In the genomic region with DNA sequence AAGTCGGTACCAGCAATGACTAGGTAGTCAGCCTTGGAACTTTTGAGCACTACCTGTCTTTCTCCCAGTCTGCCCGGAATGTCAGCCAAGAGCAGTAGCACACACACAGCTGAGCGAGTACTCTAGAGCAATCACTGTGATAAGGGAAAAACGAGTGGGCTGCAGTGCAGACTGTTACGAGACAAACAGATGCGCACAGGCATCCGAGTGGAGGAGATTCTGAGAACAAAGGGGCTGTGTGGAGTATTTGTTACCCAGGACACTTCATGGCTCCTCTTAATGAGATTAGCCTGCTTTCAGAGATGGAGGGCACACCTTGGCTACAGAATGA, we compare ENCODE assay signal across 22 mouse cellular contexts.
DNase-seq lines count a peak whose midpoint lies in the region; ATAC-seq and TF ChIP-seq lines count a peak whose summit lies in the region.
"Had no signal": no experiment of that assay in that cellular context is flagged by ENCODE, and none has a peak within 500 bp of the region (broad histone marks: within the 10 kb centered on the region; RNA-seq: fewer than 3 reads in every experiment).

No protein-coding gene starts in this region.

- no peak for TF ChIP-seq POLR2A in myocyte (IDR thresholded peaks at IDR 0.05; ENCODE audit: insufficient read length, low read depth)

- H3K4me1 ChIP-seq in heart, embryonic 12.5 days (replicated peaks), result peaks cover 27% of the 10 kb centered on the region
- 0 out of 2 replicates have a peak, but pooled peaks cover 4% of the 10 kb centered on the region for H3K4me1 ChIP-seq in hindbrain, embryonic 16.5 days (ENCODE audit: control insufficient read depth, insufficient read depth, low read depth, low read length)
- H3K4me1 ChIP-seq in hindbrain, embryonic 14.5 days (replicated peaks; ENCODE audit: control insufficient read depth, insufficient read depth, low read length), result peaks cover 15% of the 10 kb centered on the region
- H3K4me1 ChIP-seq in midbrain, embryonic 15.5 days, result peaks cover 17% of the 10 kb centered on the region
- H3K4me1 ChIP-seq in midbrain, embryonic 13.5 days (replicated peaks), result peaks cover 25% of the 10 kb centered on the region
- H3K4me1 ChIP-seq: limb, embryonic 15.5 days; liver, embryonic 15.5 days had no signal

- no peaks in the 10 kb centered on the region for H3K9me3 ChIP-seq in heart, embryonic 12.5 days (replicated peaks)
- H3K9me3 ChIP-seq in hindbrain, embryonic 16.5 days (ENCODE audit: control insufficient read depth, low read length), result no peaks in the 10 kb centered on the region
- no peaks in the 10 kb centered on the region for H3K9me3 ChIP-seq in hindbrain, embryonic 14.5 days (ENCODE audit: control insufficient read depth, low read length)
- H3K9me3 ChIP-seq in midbrain, embryonic 15.5 days, result no peaks in the 10 kb centered on the region
- no peaks in the 10 kb centered on the region for H3K9me3 ChIP-seq in midbrain, embryonic 13.5 days
- H3K9me3 ChIP-seq: embryonic facial prominence, embryonic 15.5 days; limb, embryonic 15.5 days; liver, embryonic 15.5 days had no signal

- no peak overlapping the region for H3K9ac ChIP-seq in heart, embryonic 12.5 days
- H3K9ac ChIP-seq in hindbrain, embryonic 16.5 days (ENCODE audit: low read depth, low read length), result no peak overlapping the region
- H3K9ac ChIP-seq in hindbrain, embryonic 14.5 days, result no peak overlapping the region
- no peak overlapping the region for H3K9ac ChIP-seq in midbrain, embryonic 15.5 days
- H3K9ac ChIP-seq in midbrain, embryonic 13.5 days (replicated peaks), result no peak overlapping the region
- H3K9ac ChIP-seq: embryonic facial prominence, embryonic 15.5 days; limb, embryonic 15.5 days; liver, embryonic 15.5 days had no signal

- no peak overlapping the region for H3ac ChIP-seq in myocyte (ENCODE audit: control insufficient read depth, insufficient read length)

- peak overlapping the region; percentile 44 for H3K4me2 ChIP-seq in heart, embryonic 12.5 days
- H3K4me2 ChIP-seq in hindbrain, embryonic 16.5 days (ENCODE audit: low read length), result no peak overlapping the region
- H3K4me2 ChIP-seq in hindbrain, embryonic 14.5 days (replicated peaks), result no peak overlapping the region
- no peak overlapping the region for H3K4me2 ChIP-seq in midbrain, embryonic 15.5 days
- H3K4me2 ChIP-seq in midbrain, embryonic 13.5 days (replicated peaks), result no peak overlapping the region
- peak overlapping the region; percentile 69 for H3K4me2 ChIP-seq in myocyte (ENCODE audit: low read depth)
- H3K4me2 ChIP-seq: embryonic facial prominence, embryonic 15.5 days; limb, embryonic 15.5 days; liver, embryonic 15.5 days; midbrain, embryonic 11.5 days had no signal

- no peaks in the 10 kb centered on the region for H3K79me2 ChIP-seq in myocyte (ENCODE audit: control insufficient read depth, insufficient read depth)

- H3K27me3 ChIP-seq in heart, embryonic 12.5 days (replicated peaks), result no peaks in the 10 kb centered on the region
- H3K27me3 ChIP-seq in hindbrain, embryonic 16.5 days (replicated peaks; ENCODE audit: control insufficient read depth, insufficient read depth, low read length), result no peaks in the 10 kb centered on the region
- H3K27me3 ChIP-seq in hindbrain, embryonic 14.5 days (ENCODE audit: control insufficient read depth, insufficient read depth, low read length), result no peaks in the 10 kb centered on the region
- no peaks in the 10 kb centered on the region for H3K27me3 ChIP-seq in midbrain, embryonic 15.5 days (replicated peaks)
- no peaks in the 10 kb centered on the region for H3K27me3 ChIP-seq in midbrain, embryonic 13.5 days
- no peaks in the 10 kb centered on the region for H3K27me3 ChIP-seq in myocyte (ENCODE audit: control insufficient read depth, insufficient read depth, insufficient read length)
- H3K27me3 ChIP-seq: embryonic facial prominence, embryonic 15.5 days; limb, embryonic 15.5 days; liver, embryonic 15.5 days had no signal

- no peak for ATAC-seq in heart, embryonic 12.5 days (ENCODE audit: insufficient number of reproducible peaks, low FRiP score)
- 0 out of 2 replicates have a peak, but pooled peaks have one; percentile 11 for ATAC-seq in hindbrain, embryonic 16.5 days
- ATAC-seq in hindbrain, embryonic 14.5 days (ENCODE audit: low FRiP score), result no peak
- peak; percentile 54; the same call in 1 of the 2 replicates for ATAC-seq in midbrain, embryonic 15.5 days (replicated peaks)
- no peak for ATAC-seq in midbrain, embryonic 13.5 days
- no peak for ATAC-seq in granulocyte monocyte progenitor cell, adult 5-6 weeks (replicated peaks; ENCODE audit: poor library complexity, severe bottlenecking)

- 16% methylated on average over 7 of the region's 7 CpGs for WGBS in heart, embryonic 12.5 days
- WGBS in hindbrain, embryonic 16.5 days, result 55% methylated on average over 7 of the region's 7 CpGs
- 50% methylated on average over 7 of the region's 7 CpGs for WGBS in hindbrain, embryonic 14.5 days
- WGBS in midbrain, embryonic 15.5 days, result 30% methylated on average over 7 of the region's 7 CpGs
- WGBS in midbrain, embryonic 13.5 days, result 34% methylated on average over 7 of the region's 7 CpGs

- H3K4me3 ChIP-seq in heart, embryonic 12.5 days, result no peak overlapping the region
- H3K4me3 ChIP-seq in hindbrain, embryonic 16.5 days (ENCODE audit: low read length), result no peak overlapping the region
- no peak overlapping the region for H3K4me3 ChIP-seq in hindbrain, embryonic 14.5 days (replicated peaks; ENCODE audit: low read length)
- no peak overlapping the region for H3K4me3 ChIP-seq in midbrain, embryonic 15.5 days
- H3K4me3 ChIP-seq in midbrain, embryonic 13.5 days (replicated peaks), result no peak overlapping the region
- no peak overlapping the region for H3K4me3 ChIP-seq in myocyte
- H3K4me3 ChIP-seq: embryonic facial prominence, embryonic 15.5 days; gastrocnemius, adult 2 months; limb, embryonic 15.5 days; liver, embryonic 15.5 days had no signal

- no peaks in the 10 kb centered on the region for H3K36me3 ChIP-seq in heart, embryonic 12.5 days
- no peaks in the 10 kb centered on the region for H3K36me3 ChIP-seq in hindbrain, embryonic 16.5 days (ENCODE audit: control insufficient read depth, insufficient read depth, low read length)
- H3K36me3 ChIP-seq in hindbrain, embryonic 14.5 days (replicated peaks; ENCODE audit: control insufficient read depth, insufficient read depth), result no peaks in the 10 kb centered on the region
- no peaks in the 10 kb centered on the region for H3K36me3 ChIP-seq in midbrain, embryonic 15.5 days (replicated peaks)
- H3K36me3 ChIP-seq in midbrain, embryonic 13.5 days, result no peaks in the 10 kb centered on the region
- H3K36me3 ChIP-seq in myocyte (ENCODE audit: control insufficient read depth, insufficient read depth), result no peaks in the 10 kb centered on the region
- H3K36me3 ChIP-seq: embryonic facial prominence, embryonic 15.5 days; limb, embryonic 15.5 days; liver, embryonic 15.5 days had no signal

- H3K27ac ChIP-seq in heart, embryonic 12.5 days (ENCODE audit: poor library complexity, severe bottlenecking), result no peak overlapping the region
- H3K27ac ChIP-seq in hindbrain, embryonic 16.5 days (ENCODE audit: low read depth, low read length), result no peak overlapping the region
- no peak overlapping the region for H3K27ac ChIP-seq in hindbrain, embryonic 14.5 days
- H3K27ac ChIP-seq in midbrain, embryonic 15.5 days, result no peak overlapping the region
- H3K27ac ChIP-seq in midbrain, embryonic 13.5 days, result no peak overlapping the region
- H3K27ac ChIP-seq: embryonic facial prominence, embryonic 15.5 days; gastrocnemius, adult 2 months; limb, embryonic 15.5 days; liver, embryonic 15.5 days; macrophage; stomach, postnatal 0 days had no signal

- DNase-seq in heart, postnatal 4 days, result no peak
- no peak for DNase-seq in hindbrain, embryonic 14.5 days (ENCODE audit: low spot score)
- DNase-seq: adrenal gland, postnatal 25 days; cerebellum, adult 18-20 months; cerebellum, postnatal 36 days; gastrocnemius, adult 2 months; kidney, adult 2 months; kidney, postnatal 14 days; right cerebral cortex, adult 18-20 months; thymus, postnatal 14 days had no signal

TF ChIP-seq in myocyte, 11 proteins besides CTCF, POLR2A, EP300 and RAD21:
- TF ChIP-seq MYOG (IDR thresholded peaks at IDR 0.05; ENCODE audit: control insufficient read depth in 1 of 3, insufficient read depth in 1 of 3, insufficient read length in 2 of 3, low read depth in 2 of 3), result no peak
- peak in 2 of 3 experiments; percentile 2 to 7 for TF ChIP-seq MYOD1 (IDR thresholded peaks at IDR 0.05; ENCODE audit: control insufficient read depth in 1 of 3, insufficient read length in 2 of 3, low read depth in 2 of 3)
- no peak for TF ChIP-seq TCF12 (IDR thresholded peaks at IDR 0.05; ENCODE audit: insufficient read depth, poor library complexity, severe bottlenecking)
- TF ChIP-seq CEBPB (IDR thresholded peaks at IDR 0.05; ENCODE audit: insufficient read depth, poor library complexity, severe bottlenecking), result no peak
- no peak for TF ChIP-seq SRF (IDR thresholded peaks at IDR 0.05; ENCODE audit: control insufficient read depth, insufficient read length, low read depth)

Comparison
In these comparisons a context has a peak if more than half of its experiments do, and no peak if none do; other contexts are left out.
1. ATAC-seq: peak in hindbrain, embryonic 16.5 days (single experiment) and midbrain, embryonic 15.5 days (single experiment); none in heart, embryonic 12.5 days (single experiment), hindbrain, embryonic 14.5 days (single experiment), midbrain, embryonic 13.5 days (single experiment) and granulocyte monocyte progenitor cell, adult 5-6 weeks (single experiment).
2. H3K4me2 ChIP-seq: peak in heart, embryonic 12.5 days (single experiment) and myocyte (single experiment); none in hindbrain, embryonic 16.5 days (single experiment), hindbrain, embryonic 14.5 days (single experiment), midbrain, embryonic 15.5 days (single experiment) and midbrain, embryonic 13.5 days (single experiment).